Mouse (Mus musculus) cerebellum, adult 2 months (tissue): ENCODE data around the gene Slc25a30.

ENCODE experiments used
- CTCF ChIP-seq: fragments of 200-500 bp; IDR thresholded peaks from 2 replicates; pipeline ENCODE4 v1.5.1; 2011; ENCODE audit warnings: low read depth, mild to moderate bottlenecking, control low read depth, low read length, moderate library complexity, borderline replicate concordance; ENCODE audit not compliant: insufficient read depth
- POLR2A ChIP-seq: fragments of 200-500 bp; IDR thresholded peaks from 2 replicates; pipeline ENCODE4 v1.6.1; 2011; ENCODE audit warnings: low read length, control low read depth, borderline replicate concordance; ENCODE audit not compliant: insufficient read depth

DNA sequence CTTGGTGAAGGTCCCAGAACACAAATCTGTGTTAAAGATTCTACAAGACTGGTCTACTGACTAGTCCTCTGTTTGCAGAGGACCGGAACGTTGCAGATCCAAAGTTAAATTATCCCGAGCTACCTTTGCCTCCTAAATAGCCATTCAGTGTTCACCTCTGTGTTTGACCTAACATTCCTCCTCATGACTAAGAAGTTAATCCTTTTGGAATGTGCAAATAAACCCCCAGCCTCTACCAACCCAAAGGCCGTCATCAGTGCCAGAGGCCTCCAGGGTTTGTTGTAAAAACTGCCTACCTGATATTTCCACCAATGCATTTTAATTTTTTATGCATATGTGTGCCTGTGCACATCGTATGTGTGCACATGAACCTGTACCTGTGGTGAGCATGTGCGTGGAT, 7.5 kb upstream of the Slc25a30 start:
- TF ChIP-seq POLR2A, result no peak
- no peak for TF ChIP-seq CTCF
